Mouse (Mus musculus) lung, postnatal 0 days (tissue): ENCODE data around the gene Rhbdf2.

Experiments
- CTCF ChIP-seq: IDR thresholded peaks from 2 replicates; pipeline ENCODE4 v1.5.1; 2016; ENCODE audit warnings: antibody characterized with exemption, mild to moderate bottlenecking
- EP300 ChIP-seq: IDR thresholded peaks from 2 replicates; pipeline ENCODE4 v1.6.1; 2016; ENCODE audit warnings: antibody characterized with exemption, mild to moderate bottlenecking, control low read depth

DNA sequence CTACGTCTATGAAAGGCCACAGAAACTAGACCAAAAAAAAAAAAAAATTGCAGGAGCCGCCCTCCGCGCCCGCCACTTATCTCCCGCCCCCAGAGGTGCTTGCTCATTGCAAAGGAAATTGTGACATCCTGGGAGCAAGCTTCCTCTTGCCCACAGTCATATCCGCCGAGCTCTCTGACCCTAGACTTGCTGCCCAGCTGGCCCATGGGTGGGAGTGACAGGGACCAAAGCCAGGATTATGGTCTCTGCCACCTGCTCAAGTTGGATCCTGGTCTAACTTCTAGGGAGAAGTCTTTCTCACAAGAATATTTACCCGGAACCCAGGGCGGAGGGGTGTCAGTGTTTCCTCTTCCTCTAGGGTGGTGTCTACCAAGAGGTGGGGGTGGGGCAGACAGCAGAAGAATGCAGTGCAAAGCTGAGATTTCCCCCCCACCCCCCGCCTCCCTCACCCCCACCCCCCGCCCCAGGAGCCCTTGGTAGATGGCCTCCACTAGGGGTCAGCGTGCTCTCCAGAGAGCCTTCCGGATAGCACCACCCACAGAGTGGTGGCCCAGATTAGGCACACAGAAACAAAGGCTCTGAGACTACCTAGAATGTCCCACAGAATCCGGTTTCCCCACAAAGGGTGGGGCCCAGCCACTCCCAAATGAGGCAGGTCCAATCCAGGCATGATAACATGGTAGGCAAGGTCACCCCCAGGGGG is 10.9 kb downstream of the Rhbdf2 start:
- TF ChIP-seq EP300 (peak; percentile 87), CTCF (peak; percentile 55)
